Mouse (Mus musculus): Measurements from ENCODE around the gene Elavl2.

DNA sequence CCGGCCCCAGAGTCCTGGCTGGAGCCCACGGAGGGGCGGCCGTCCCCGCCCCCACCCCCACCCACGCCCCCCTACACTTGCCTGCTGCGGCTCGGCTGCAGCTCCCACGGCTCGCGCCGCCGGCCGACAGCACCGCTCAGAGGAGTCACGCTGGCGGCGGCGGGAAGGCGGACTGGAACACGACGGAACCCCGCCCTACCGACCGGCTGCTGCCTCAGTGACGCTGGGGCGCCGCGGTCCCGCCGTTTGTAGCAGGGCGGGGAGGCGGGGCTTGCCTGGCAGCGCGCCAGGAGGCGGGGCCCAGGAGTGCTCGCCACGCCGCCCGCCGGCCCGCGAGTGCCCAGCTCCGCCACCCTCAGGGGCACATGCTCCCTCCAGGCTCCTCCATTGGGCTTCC lies 28.8 kb downstream of the Elavl2 start:
- TF ChIP-seq POLR2A (IDR thresholded peaks at IDR 0.05; ENCODE audit: low read depth, low read length) (no peak), CTCF (IDR thresholded peaks at IDR 0.05; ENCODE audit: borderline replicate concordance, insufficient read depth, low read length) (no peak)

Data from embryonic fibroblast, embryonic 13.5 days (primary cell).